Mouse (Mus musculus) intestine, embryonic 15.5 days (tissue): ENCODE measurements around the gene Ryk. TPM values are rescaled to one million over a fixed set of nuclear protein-coding genes. Genes with fewer than 3 reads are reported as not detected.

Experiments used
- ATAC-seq: fragments of 200-750 bp; cut with Nextera tagmentation; 2 replicates; pipeline ENCODE4 v1.8.0; 2017; ENCODE audit warnings: moderate TSS enrichment, moderate library complexity
- H3K27ac ChIP-seq: fragments of 300-500 bp; sonication (generic); 2 replicates; pipeline ENCODE4 v1.5.1; 2015; ENCODE audit warnings: mild to moderate bottlenecking, inconsistent platforms
- H3K27me3 ChIP-seq: fragments of 300-500 bp; sonication (generic); replicated peaks from 2 replicates; pipeline ENCODE4 v1.6.1; 2015; ENCODE audit warnings: inconsistent platforms
- H3K36me3 ChIP-seq: fragments of 300-500 bp; sonication (generic); 2 replicates; pipeline ENCODE4 v1.6.1; 2015; ENCODE audit warnings: inconsistent platforms
- H3K4me1 ChIP-seq: fragments of 300-500 bp; sonication (generic); replicated peaks from 2 replicates; pipeline ENCODE4 v1.6.1; 2015; ENCODE audit warnings: inconsistent platforms
- H3K4me2 ChIP-seq: fragments of 300-500 bp; sonication (generic); replicated peaks from 2 replicates; pipeline ENCODE4 v1.6.1; 2015; ENCODE audit warnings: mild to moderate bottlenecking, inconsistent platforms
- H3K4me3 ChIP-seq: fragments of 300-500 bp; sonication (generic); replicated peaks from 2 replicates; pipeline ENCODE4 v1.5.1; 2015; ENCODE audit warnings: inconsistent platforms
- H3K9ac ChIP-seq: fragments of 300-500 bp; sonication (generic); 2 replicates; pipeline ENCODE4 v1.6.1; 2015; ENCODE audit warnings: inconsistent platforms
- H3K9me3 ChIP-seq: fragments of 300-500 bp; sonication (generic); 2 replicates; pipeline ENCODE4 v1.6.1; 2016; ENCODE audit warnings: inconsistent platforms
- WGBS: fragments of 180-500 bp; shearing (Covaris S2); methylation state at CpG from one replicate; pipeline ENCODE4 v1.1.7; 2015; 5-methylcytosine and 5-hydroxymethylcytosine counted together
- polyA plus RNA-seq: library from polyadenylated mRNA; unstranded; fragments of >200 nt; fragmentation: Nextera tagmentation; extraction: Ambion mirVana; gene quantifications from 2 replicates; pipeline ENCODE4 v1.2.1, GENCODE M21; 2015

The Ryk gene
- 19.7 and 21.2 TPM in 2 replicates for polyA plus RNA-seq

- H3K4me3 ChIP-seq = peak within 1 kb of the TSS; percentile 71
- no peaks in the 10 kb centered on the region for H3K27me3 ChIP-seq
- H3K4me2 ChIP-seq = peak within 1 kb of the TSS; percentile 75
- H3K36me3 ChIP-seq = no peaks in the 10 kb centered on the region
- no peaks in the 10 kb centered on the region for H3K9me3 ChIP-seq
- peak; percentile 90 for ATAC-seq
- WGBS = under 1% methylated on average over 77 of the region's 119 CpGs
- H3K4me1 ChIP-seq = peaks cover 41% of the 10 kb centered on the region
- H3K9ac ChIP-seq = peak within 1 kb of the TSS; percentile 99
- H3K27ac ChIP-seq = peak within 1 kb of the TSS; percentile 77
Observed at GRCm38 (mm10) chr9:102834742-102835591, at the start of gene Ryk. Gene Ryk, plus strand, starts transcription at chr9:102834917.

- Histone ChIP-seq H3K27ac (no peak overlapping the region), H3K36me3 (no peaks in the 10 kb centered on the region), H3K4me3 (no peak overlapping the region), H3K9me3 (no peaks in the 10 kb centered on the region), H3K27me3 (no peaks in the 10 kb centered on the region), H3K4me2 (no peak overlapping the region), H3K4me1 (peaks cover 7% of the 10 kb centered on the region; the same call in 1 of the 2 replicates), H3K9ac (no peak overlapping the region)
- ATAC-seq = no peak
- 63% methylated on average over 3 of the region's 3 CpGs for WGBS
Observed at GRCm38 (mm10) chr9:102789491-102789890, 45.2 kb upstream of the Ryk start.

DNA sequence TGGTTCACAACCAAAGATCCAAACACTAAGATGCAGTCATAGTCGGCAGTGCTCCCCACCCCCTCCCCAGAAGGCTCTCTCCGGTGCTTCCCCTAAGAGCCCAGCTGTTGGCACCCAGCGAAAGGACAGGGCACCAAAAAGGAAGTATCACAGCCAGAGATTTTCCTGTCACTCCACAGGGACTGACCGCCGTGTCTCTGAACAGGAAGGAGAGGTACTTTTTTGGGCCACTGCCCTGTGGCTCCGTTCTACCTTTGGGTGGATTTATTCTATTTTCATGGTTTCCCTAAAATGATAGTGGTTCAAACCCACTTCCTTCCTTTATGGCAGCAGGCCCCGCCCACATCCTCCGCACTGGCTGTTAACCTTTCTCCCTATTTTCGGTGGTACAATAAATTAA lies 42.9 kb upstream of the Ryk start:
- Histone ChIP-seq H3K4me2 (peak overlapping the region; percentile 27), H3K36me3 (no peaks in the 10 kb centered on the region), H3K9ac (no peak overlapping the region), H3K9me3 (no peaks in the 10 kb centered on the region), H3K27me3 (no peaks in the 10 kb centered on the region), H3K4me1 (peaks cover 7% of the 10 kb centered on the region; the same call in 1 of the 2 replicates), H3K27ac (no peak overlapping the region), H3K4me3 (no peak overlapping the region)
- peak; percentile 20; the same call in 1 of the 2 replicates for ATAC-seq
- WGBS = 36% methylated on average over 9 of the region's 9 CpGs

- Histone ChIP-seq H3K36me3 (no peaks in the 10 kb centered on the region), H3K4me3 (no peak overlapping the region), H3K27me3 (no peaks in the 10 kb centered on the region), H3K27ac (no peak overlapping the region), H3K4me2 (no peak overlapping the region), H3K9me3 (no peaks in the 10 kb centered on the region), H3K9ac (no peak overlapping the region), H3K4me1 (peaks cover 7% of the 10 kb centered on the region; the same call in 1 of the 2 replicates)
- ATAC-seq = no peak
- WGBS = 65% methylated on average over 15 of the region's 15 CpGs
Observed at GRCm38 (mm10) chr9:102792836-102793235, 41.9 kb upstream of the Ryk start.

DNA sequence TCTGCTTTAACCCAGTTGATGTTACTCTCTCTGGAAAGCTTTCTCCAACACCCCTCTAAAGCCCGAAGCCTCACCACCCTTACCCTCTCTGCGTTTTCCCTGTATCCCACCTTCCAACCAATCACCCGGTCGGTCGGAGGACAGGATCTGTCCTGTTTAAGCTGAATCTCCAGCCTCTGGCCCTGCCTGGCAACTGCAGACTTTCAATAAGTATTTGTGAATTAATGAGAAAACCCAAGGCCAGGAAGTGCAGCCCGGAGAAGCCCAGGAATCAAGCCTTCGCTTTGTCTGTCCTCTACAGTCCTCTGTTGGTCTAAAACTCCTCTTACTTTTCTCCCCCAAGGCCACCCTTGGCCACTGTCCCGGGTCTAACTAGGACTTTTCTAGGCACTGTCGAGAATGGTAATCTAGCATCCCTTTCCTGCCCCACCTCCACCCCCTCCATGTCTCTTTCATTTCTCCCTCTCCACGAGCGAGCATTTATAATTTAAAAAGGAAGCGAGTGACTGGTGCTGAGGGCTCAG lies 41.4 kb upstream of the Ryk start:
- Histone ChIP-seq H3K36me3 (no peaks in the 10 kb centered on the region), H3K4me2 (no peak overlapping the region), H3K27ac (no peak overlapping the region), H3K9ac (no peak overlapping the region), H3K4me1 (peaks cover 7% of the 10 kb centered on the region; the same call in 1 of the 2 replicates), H3K9me3 (no peaks in the 10 kb centered on the region), H3K4me3 (no peak overlapping the region), H3K27me3 (no peaks in the 10 kb centered on the region)
- 58% methylated on average over 12 of the region's 12 CpGs for WGBS
- ATAC-seq = no peak

GRCm38 (mm10) chr9:102798406-102798805 lies 36.3 kb upstream of the Ryk start:
- 77% methylated on average over 4 of the region's 4 CpGs for WGBS
- Histone ChIP-seq H3K27ac (no peak overlapping the region), H3K4me1 (no peaks in the 10 kb centered on the region; the same call in 1 of the 2 replicates), H3K27me3 (no peaks in the 10 kb centered on the region), H3K9ac (no peak overlapping the region), H3K4me3 (no peak overlapping the region), H3K9me3 (no peaks in the 10 kb centered on the region), H3K4me2 (no peak overlapping the region), H3K36me3 (no peaks in the 10 kb centered on the region)
- ATAC-seq = no peak

DNA sequence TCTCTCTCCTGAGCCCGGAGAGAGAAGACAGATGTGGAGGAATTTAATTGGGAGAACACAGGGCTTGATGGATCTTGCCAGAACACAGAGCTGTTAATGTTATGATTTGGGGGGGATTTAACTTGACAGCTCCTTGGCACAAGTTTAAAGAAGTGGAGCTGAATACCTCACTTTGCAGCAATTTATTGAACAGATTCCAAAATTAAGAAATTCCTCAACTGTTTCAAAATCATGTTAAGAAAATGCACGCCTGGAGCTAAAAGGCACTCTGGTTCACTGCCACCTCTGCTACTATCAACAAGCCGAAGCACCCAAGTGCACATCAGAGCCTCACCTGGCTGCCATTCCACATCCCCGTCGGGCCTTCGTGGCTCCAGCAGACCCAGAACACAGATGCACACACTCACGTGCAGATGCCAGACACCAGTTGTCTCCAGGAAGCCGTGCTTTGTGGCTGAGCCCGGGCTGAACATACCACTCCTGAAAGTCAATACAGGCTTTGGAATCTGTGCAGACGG lies 28.6 kb upstream of the Ryk start:
- 0 out of 2 replicates have a peak, but pooled peaks have one; percentile 28 for ATAC-seq
- H3K4me2 ChIP-seq = no peak overlapping the region
- no peaks in the 10 kb centered on the region for H3K9me3 ChIP-seq
- H3K36me3 ChIP-seq = no peaks in the 10 kb centered on the region
- no peak overlapping the region for H3K4me3 ChIP-seq
- H3K4me1 ChIP-seq = no peaks in the 10 kb centered on the region
- H3K27me3 ChIP-seq = no peaks in the 10 kb centered on the region
- H3K9ac ChIP-seq = no peak overlapping the region
- H3K27ac ChIP-seq = no peak overlapping the region; the same call in 1 of the 2 replicates
- WGBS = 51% methylated on average over 10 of the region's 10 CpGs

GRCm38 (mm10) chr9:102811192-102811591 lies 23.5 kb upstream of the Ryk start:
- Histone ChIP-seq H3K9me3 (no peaks in the 10 kb centered on the region), H3K27ac (no peak overlapping the region), H3K4me2 (no peak overlapping the region), H3K9ac (no peak overlapping the region), H3K4me1 (no peaks in the 10 kb centered on the region), H3K27me3 (no peaks in the 10 kb centered on the region), H3K4me3 (no peak overlapping the region), H3K36me3 (no peaks in the 10 kb centered on the region)
- WGBS = 81% methylated on average over 5 of the region's 5 CpGs
- no peak for ATAC-seq

GRCm38 (mm10) chr9:102818228-102818627 lies 16.5 kb upstream of the Ryk start:
- Histone ChIP-seq H3K27me3 (no peaks in the 10 kb centered on the region), H3K27ac (no peak overlapping the region), H3K9ac (no peak overlapping the region), H3K4me3 (no peak overlapping the region), H3K4me2 (no peak overlapping the region), H3K36me3 (no peaks in the 10 kb centered on the region), H3K9me3 (no peaks in the 10 kb centered on the region), H3K4me1 (no peaks in the 10 kb centered on the region)
- no peak for ATAC-seq

DNA sequence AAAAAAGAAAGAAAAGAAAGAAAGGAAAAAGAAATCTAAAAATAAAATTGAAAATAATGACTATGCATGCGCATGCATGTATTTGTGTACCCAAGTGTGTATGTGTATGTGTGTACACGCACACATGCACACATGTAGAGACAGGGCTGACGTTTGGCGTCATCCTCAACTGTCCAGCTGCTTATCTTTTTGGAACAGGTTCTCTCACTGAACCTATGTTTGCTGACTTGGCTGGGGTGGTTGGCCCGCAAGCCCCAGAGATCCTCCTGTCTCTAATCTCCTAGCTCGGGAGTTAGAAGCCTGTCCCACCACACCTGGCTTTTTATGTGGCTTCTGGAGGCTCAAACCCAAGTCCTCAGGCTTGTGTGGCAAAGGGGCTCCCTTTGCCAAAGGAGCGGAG lies 6.1 kb upstream of the Ryk start:
- Histone ChIP-seq H3K36me3 (no peaks in the 10 kb centered on the region), H3K27me3 (no peaks in the 10 kb centered on the region), H3K4me3 (no peak overlapping the region), H3K4me2 (no peak overlapping the region), H3K9me3 (no peaks in the 10 kb centered on the region), H3K9ac (no peak overlapping the region), H3K4me1 (0 out of 2 replicates have a peak, but pooled peaks cover 12% of the 10 kb centered on the region), H3K27ac (no peak overlapping the region)
- no peak for ATAC-seq
- WGBS = 83% methylated on average over 7 of the region's 7 CpGs

DNA sequence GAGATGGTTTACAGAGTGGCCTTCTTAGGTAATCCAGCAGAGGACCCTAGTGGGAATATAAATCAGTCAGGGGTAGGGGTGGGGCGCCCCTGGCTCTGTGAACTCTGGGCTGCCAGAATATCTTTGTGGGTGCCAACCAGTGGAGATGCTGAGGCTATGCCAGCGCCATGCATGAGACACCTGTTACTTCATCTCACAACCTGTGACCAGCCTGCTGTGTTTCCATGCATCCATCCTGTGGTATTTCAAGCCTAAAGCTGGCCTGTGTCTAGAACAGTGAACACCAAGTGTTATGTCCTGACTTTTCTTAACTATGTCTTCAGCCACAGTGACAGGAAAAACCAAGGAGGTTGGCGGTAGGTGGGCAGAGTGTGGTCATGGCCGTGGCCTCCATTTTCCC lies 3.2 kb upstream of the Ryk start:
- no peak for ATAC-seq
- Histone ChIP-seq H3K9me3 (no peaks in the 10 kb centered on the region), H3K4me2 (no peak overlapping the region), H3K4me1 (peaks cover 20% of the 10 kb centered on the region), H3K27me3 (no peaks in the 10 kb centered on the region), H3K4me3 (no peak overlapping the region), H3K9ac (no peak overlapping the region), H3K27ac (no peak overlapping the region), H3K36me3 (no peaks in the 10 kb centered on the region)
- 90% methylated on average over 4 of the region's 4 CpGs for WGBS

- 15% methylated on average over 10 of the region's 10 CpGs for WGBS
- Histone ChIP-seq H3K9ac (peak overlapping the region; percentile 99), H3K4me1 (peaks cover 37% of the 10 kb centered on the region), H3K36me3 (no peaks in the 10 kb centered on the region), H3K4me3 (peak overlapping the region; percentile 71), H3K4me2 (peak overlapping the region; percentile 75), H3K9me3 (no peaks in the 10 kb centered on the region), H3K27me3 (no peaks in the 10 kb centered on the region), H3K27ac (peak overlapping the region; percentile 77; the same call in 1 of the 2 replicates)
- peak; percentile 51 for ATAC-seq
Observed at GRCm38 (mm10) chr9:102834414-102834741, 339 bp upstream of the Ryk start.
